Mouse (Mus musculus): Measurements from ENCODE around the gene Zfc3h1. TPM values are rescaled to one million over a fixed set of nuclear protein-coding genes. Genes with fewer than 3 reads are reported as not detected.
A peak's percentile ranks its signal among the peaks of the same experiment; 100 is the strongest.

The Zfc3h1 gene
- polyA plus RNA-seq, 1 experiment = 105 TPM

DNA sequence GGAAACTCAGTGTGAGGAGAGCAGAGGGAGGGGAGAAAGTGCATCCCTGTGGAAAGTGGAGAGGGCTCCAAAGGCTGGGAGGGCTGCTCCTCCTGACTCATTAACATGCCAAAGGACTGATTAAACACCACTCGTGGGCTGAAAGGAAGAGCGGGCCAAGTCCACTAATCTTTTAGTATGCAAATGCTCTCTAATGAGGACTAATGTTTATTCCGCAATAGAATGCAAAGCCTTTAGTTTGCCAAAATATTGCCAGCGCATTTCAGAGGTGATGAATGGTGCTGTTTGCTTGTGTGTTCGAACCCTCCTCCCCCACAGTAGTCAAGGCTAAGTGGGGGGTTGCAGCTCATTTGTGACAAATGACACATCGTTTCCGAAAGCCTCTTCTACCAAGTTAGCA lies 84.3 kb downstream of the Zfc3h1 start:
- no peak overlapping the region for H3K4me3 ChIP-seq (ENCODE audit: insufficient read depth, low read length)
- TF ChIP-seq POLR2A (IDR thresholded peaks at IDR 0.05; ENCODE audit: extremely low read depth, insufficient read depth, low read length) (no peak), CTCF (IDR thresholded peaks at IDR 0.05; ENCODE audit: extremely low read depth, insufficient read depth, low read length) (no peak)
- H3K27ac ChIP-seq (ENCODE audit: insufficient read depth, low read length) = no peak overlapping the region
- H3K4me1 ChIP-seq (ENCODE audit: control insufficient read depth, insufficient read depth, low read length) = no peaks in the 10 kb centered on the region

DNA sequence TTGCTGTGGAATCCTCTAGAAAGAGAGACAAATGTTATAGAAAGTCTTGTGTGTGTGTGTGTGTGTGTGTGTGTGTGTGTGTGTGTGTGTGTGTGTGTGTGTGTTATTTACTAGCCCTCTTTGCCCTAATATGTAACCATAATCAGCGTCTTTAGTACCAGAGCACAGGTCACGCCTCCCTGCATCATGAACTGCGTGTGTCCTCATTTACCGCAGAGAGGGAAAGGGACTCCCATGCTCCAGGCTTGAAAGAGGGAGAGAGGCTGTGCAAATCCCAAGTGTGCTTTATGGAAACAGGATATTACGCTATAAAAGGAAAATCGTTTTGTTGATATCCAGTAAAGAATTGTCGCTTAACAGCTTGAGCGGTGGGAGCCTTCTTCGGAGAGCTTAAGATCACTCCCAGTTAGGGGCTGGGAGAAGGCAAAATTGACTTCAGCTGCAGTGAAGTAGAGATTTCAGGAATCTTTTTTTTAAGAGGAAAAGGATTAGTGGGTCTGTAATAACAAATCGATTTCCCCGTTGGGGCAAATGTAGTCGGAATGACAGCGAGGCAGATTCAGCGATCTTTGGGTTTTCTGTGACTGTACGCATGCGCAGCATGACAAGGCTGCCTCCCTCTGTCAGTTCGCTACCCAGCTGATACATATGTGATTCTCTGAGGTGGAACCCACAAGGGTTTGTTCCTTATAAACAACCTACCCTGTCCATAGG lies 86.0 kb downstream of the Zfc3h1 start:
- Histone ChIP-seq H3K4me1 (ENCODE audit: control insufficient read depth, insufficient read depth, low read length) (no peaks in the 10 kb centered on the region), H3K4me3 (ENCODE audit: insufficient read depth, low read length) (peak overlapping the region; percentile 41; the same call in 1 of the 2 replicates), H3K27ac (ENCODE audit: insufficient read depth, low read length) (no peak overlapping the region)
- TF ChIP-seq POLR2A (IDR thresholded peaks at IDR 0.05; ENCODE audit: extremely low read depth, insufficient read depth, low read length) (no peak), CTCF (IDR thresholded peaks at IDR 0.05; ENCODE audit: extremely low read depth, insufficient read depth, low read length) (no peak)

DNA sequence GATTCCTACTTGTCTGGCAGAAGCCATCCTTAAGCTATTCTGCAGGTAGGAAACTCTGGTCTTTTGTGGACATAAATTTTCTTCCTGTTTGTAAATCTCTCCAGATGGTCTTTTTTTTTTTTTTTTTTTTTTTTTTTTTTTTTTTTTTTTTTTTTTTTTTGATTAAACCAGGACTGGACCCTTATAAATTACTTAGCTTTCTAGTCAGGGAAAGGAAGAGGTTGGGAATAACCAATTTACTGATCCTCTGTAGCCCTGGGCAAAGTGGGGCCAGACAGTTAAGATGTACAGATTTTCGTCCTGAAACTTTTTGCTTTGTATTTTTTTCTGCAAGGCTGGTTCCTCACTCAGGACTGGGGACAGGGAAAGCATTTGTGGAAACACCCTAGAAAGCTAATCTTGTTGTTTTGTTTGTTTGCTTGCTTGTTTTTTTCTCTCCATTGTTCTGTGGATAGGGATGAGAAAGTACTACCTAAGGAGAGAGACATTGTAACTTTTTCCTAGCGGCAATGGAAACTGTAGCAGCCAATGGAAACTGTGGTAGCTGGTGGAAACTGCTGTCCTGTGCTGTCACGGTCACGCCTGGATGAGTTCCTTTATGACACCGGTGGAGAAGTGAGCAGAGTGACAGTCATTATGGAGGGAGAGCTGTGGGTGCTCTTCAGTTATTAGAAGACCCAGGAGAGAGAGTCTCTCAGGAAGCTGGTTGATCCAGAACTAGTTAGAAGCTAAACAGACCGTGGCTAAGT lies 88.6 kb downstream of the Zfc3h1 start:
- no peak overlapping the region for H3K27ac ChIP-seq (ENCODE audit: insufficient read depth, low read length)
- no peaks in the 10 kb centered on the region for H3K4me1 ChIP-seq (ENCODE audit: control insufficient read depth, insufficient read depth, low read length)
- no peak overlapping the region for H3K4me3 ChIP-seq (ENCODE audit: insufficient read depth, low read length)
- TF ChIP-seq POLR2A (IDR thresholded peaks at IDR 0.05; ENCODE audit: extremely low read depth, insufficient read depth, low read length) (no peak), CTCF (IDR thresholded peaks at IDR 0.05; ENCODE audit: extremely low read depth, insufficient read depth, low read length) (no peak)

GRCm38 (mm10) chr10:115475000-115475550 lies 90.3 kb downstream of the Zfc3h1 start:
- Histone ChIP-seq H3K27ac (ENCODE audit: insufficient read depth, low read length) (no peak overlapping the region), H3K4me3 (ENCODE audit: insufficient read depth, low read length) (no peak overlapping the region), H3K4me1 (ENCODE audit: control insufficient read depth, insufficient read depth, low read length) (no peaks in the 10 kb centered on the region; the same call in 1 of the 2 replicates)
- TF ChIP-seq CTCF (IDR thresholded peaks at IDR 0.05; ENCODE audit: extremely low read depth, insufficient read depth, low read length) = no peak
- TF ChIP-seq POLR2A (IDR thresholded peaks at IDR 0.05; ENCODE audit: extremely low read depth, insufficient read depth, low read length) = no peak

- no peaks in the 10 kb centered on the region; the same call in 1 of the 2 replicates for H3K4me1 ChIP-seq (ENCODE audit: control insufficient read depth, insufficient read depth, low read length)
- no peak overlapping the region for H3K27ac ChIP-seq (ENCODE audit: insufficient read depth, low read length)
- TF ChIP-seq CTCF (IDR thresholded peaks at IDR 0.05; ENCODE audit: extremely low read depth, insufficient read depth, low read length) = no peak
- no peak for TF ChIP-seq POLR2A (IDR thresholded peaks at IDR 0.05; ENCODE audit: extremely low read depth, insufficient read depth, low read length)
- no peak overlapping the region for H3K4me3 ChIP-seq (ENCODE audit: insufficient read depth, low read length)
These were observed 91.7 kb downstream of the Zfc3h1 start for GRCm38 (mm10) chr10:115476506-115476905.

- 0 out of 2 replicates have a peak overlapping the region, but pooled peaks have one; percentile 20 for H3K4me3 ChIP-seq (ENCODE audit: insufficient read depth, low read length)
- no peak for TF ChIP-seq POLR2A (IDR thresholded peaks at IDR 0.05; ENCODE audit: extremely low read depth, insufficient read depth, low read length)
- no peak for TF ChIP-seq CTCF (IDR thresholded peaks at IDR 0.05; ENCODE audit: extremely low read depth, insufficient read depth, low read length)
- no peak overlapping the region for H3K27ac ChIP-seq (ENCODE audit: insufficient read depth, low read length)
- no peaks in the 10 kb centered on the region; the same call in 1 of the 2 replicates for H3K4me1 ChIP-seq (ENCODE audit: control insufficient read depth, insufficient read depth, low read length)
These were observed 93.8 kb downstream of the Zfc3h1 start for GRCm38 (mm10) chr10:115478441-115479141.

Other genes starting within 250 kb of the Zfc3h1 start
- gene Tph2, start 199.9 kb upstream of the Zfc3h1 start, polyA plus RNA-seq (2012; rRNA removed) = 1.5 and 1.8 TPM in 2 replicates
- gene Tbc1d15, start 133.5 kb upstream of the Zfc3h1 start, polyA plus RNA-seq (2012; rRNA removed) = 30.8 and 31.3 TPM in 2 replicates
- 40.8 and 41.1 TPM in 2 replicates for gene Rab21, start 69.4 kb upstream of the Zfc3h1 start, polyA plus RNA-seq (2012; rRNA removed)
- 31.2 and 33.5 TPM in 2 replicates for gene Tmem19, start 22.5 kb upstream of the Zfc3h1 start, polyA plus RNA-seq (2012; rRNA removed)
- gene Thap2, start 516 bp upstream of the Zfc3h1 start, polyA plus RNA-seq (2012; rRNA removed) = 12.9 and 13.2 TPM in 2 replicates
- gene A930009A15Rik, start 185.0 kb downstream of the Zfc3h1 start, polyA plus RNA-seq (2012; rRNA removed) = 0.38 and 0.70 TPM in 2 replicates
- 1.1 and 1.5 TPM in 2 replicates for gene Lgr5, start 202.8 kb downstream of the Zfc3h1 start, polyA plus RNA-seq (2012; rRNA removed)